Mouse (Mus musculus) kidney, postnatal 14 days (tissue): ENCODE data around the gene Kalrn.

Experiments
- DNase-seq: peaks from one replicate; pipeline ENCODE4 v3.0.0; 2022; ENCODE audit warnings: mixed read lengths

The Kalrn gene

DNA sequence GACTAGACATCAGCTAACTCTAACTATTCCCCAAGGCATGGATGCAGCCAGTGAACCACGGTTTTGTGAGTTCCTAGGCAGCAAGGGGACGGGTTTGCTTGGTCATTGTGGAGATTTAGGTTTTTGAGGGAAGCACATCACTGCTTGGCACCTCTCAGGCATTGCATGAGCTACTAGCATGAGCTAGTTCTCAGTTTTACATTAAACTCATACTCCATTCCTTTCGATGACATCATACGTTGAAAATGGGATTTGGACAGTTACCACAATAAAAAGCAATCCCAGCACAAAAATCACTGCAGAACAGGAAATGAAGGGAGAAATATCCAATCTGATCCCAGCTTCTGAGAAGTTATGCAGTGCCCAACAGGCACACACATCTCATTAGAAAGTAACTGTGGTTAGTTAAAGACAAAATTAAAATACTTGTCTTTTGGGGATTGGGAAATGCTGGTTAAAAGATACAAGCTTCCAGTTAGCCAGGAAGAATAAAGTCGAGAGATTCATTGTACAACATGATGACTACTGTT lies 23.8 kb downstream of the Kalrn start:
- DNase-seq = no peak

DNA sequence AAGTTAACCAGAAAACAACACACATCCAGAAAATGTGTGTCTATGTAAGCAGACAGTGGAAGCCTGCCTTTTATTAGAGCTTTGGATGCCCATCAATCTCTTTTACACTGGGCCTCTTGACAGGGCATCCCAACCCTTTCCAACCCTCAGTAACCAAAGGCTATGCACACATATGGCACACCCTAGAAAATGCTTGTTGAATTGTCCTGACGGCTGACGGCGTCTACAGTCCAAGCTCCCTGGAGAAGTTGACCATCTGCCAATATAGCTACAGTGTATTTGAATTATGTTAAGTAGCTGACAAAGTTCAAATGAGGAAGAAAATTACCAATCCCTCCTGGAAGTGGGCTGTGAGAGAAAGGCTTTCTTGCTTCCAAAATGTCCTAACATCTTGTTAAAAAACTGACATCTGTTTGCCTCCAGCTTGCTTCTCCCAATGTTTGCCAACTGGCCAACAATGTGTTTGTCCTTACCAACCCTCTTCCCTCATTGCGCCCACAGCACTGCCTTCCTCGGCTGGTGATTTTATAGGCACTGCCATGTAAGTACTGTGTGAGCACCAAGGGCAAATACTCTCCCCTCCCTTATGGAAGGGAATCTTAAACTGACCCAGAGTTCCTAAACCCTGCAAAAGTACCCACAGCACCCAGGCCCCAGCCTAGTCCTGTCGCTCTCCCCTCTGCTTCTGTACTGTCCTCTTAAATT lies 26.4 kb downstream of the Kalrn start:
- DNase-seq = no peak

DNA sequence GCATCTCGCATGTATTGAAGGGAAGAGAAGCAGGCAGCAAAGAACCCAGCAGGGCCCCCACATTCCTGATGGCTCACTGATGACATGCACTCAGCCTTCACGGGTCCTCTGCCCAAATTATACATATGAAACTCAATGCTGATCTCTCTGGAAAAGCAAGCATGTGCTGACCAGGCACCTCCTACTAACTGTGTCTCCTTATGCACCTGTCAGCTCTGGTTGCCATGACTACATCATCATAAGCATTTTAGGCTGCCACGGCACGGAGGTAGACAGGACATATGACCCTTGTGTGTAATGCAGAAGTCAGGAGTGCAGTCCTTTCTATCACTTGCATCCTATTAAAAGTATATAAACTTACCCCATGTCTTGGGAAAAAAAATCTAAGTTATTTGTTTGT lies 29.6 kb downstream of the Kalrn start:
- no peak for DNase-seq

DNA sequence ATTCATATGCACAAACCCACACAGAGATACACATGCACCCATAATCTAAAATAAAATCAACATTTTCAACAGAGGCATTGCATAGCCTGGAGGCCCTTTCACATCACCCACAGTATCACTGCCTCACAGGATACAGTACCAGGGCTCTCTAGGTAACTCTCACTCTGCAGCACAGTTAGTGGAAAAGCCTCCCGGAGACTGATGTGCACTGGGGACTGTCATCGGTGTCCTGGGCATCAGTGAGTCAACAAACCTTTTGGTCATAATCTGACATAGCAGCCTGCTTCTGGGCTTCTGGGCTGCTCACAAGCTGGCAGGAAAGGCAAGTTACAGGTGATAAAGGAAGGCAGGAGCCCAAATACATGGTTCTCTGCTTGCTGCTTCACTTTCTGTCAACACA lies 31.0 kb downstream of the Kalrn start:
- DNase-seq = no peak

DNA sequence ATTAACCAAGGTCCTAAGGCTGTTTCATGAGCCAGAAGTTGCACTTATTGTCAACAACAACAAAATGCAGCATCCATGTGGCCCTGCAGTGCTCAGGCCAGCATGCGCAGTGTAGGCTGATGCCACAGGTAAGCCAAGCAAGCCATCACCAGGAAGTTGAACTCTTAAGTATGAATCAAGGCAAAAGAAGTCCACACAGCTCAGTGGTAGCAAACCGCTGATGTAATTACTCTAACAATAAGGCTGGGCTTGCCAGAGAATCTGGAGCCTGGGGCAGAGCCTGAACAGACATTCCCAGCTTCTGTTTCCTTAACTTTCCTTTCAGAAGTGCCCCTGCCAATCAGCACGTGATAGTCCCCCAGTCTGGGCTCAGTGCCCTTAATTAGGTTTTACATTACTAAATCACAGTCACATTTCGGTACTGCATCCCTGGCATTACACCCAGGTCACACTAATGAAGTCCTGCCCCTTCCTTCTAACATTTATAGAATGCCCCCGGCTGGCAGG lies 34.6 kb downstream of the Kalrn start:
- no peak for DNase-seq

DNA sequence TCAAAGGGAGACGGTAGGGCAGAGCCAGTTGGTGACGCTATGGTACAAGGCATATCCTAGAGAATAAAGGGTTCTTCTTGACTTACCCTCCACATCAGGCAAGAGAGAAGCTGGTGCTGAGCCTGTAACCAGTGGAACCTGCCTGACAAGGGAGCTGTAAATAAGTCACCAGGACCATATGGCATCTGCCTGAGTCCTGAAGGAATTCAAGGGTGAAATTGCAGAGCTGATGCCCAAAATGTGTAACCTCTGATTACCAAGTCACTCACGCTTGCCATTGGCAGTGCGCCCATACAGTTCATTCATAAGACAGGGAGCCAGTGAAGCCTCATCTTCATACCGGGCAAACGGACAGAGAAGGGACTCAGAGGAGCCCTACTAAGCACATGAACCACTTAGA lies 37.0 kb downstream of the Kalrn start:
- DNase-seq = peak; percentile 73

DNA sequence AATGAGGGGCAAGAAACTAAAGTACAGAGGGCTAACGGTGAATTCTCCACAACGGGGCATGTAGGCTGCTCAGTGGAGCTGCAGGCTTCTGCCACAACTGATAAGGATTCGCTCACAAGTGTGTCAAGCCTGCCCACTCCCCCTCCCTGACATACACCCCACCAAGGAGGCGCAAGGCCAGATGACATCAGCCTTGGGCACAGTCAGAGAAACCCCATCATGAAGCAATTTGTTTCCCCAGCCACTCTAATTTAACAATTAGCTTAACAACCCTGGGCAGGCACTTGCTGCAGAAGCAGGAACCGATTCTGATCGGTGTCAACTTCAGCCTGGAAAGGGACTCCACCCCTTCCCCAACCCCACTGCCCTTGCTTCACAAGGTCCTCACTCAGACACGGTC lies 38.2 kb downstream of the Kalrn start:
- no peak for DNase-seq

DNA sequence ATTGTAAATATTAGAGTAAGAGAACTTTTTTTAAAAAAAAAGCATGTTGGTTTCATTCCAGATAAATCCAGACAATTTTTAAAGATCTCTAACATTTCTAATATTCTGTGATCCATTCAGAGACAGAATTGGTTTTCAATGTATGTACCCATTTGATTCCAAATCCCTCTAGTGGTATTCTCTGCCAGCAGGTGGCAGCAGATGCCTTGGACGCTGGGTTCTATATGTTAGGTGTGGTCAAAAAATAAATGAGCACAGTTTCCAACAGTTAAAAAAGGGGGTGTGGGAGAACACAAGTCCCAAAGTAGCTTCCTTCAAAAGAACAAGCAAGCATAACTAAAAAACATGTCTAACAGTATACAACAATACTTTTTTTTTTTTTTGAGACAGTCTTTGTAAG lies 41.8 kb downstream of the Kalrn start:
- peak; percentile 59 for DNase-seq

DNA sequence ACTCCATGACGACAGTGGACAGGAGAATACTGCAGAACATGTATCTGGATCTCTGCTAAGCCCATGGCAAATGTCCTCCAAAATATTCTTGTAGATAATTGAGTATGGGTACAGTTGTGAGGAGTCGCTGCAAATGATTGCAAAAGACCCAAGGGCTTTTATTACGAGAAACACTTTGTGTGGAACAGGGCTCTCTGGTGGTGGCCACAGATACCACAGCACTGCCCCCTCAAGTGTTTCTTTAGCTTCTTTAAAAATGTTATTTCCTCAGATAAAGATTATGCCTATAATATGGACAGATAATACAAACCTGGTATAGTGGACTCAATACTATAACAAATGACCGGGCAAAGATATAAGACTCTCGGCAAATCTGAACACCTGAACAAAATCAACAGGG lies 43.3 kb downstream of the Kalrn start:
- DNase-seq = no peak

DNA sequence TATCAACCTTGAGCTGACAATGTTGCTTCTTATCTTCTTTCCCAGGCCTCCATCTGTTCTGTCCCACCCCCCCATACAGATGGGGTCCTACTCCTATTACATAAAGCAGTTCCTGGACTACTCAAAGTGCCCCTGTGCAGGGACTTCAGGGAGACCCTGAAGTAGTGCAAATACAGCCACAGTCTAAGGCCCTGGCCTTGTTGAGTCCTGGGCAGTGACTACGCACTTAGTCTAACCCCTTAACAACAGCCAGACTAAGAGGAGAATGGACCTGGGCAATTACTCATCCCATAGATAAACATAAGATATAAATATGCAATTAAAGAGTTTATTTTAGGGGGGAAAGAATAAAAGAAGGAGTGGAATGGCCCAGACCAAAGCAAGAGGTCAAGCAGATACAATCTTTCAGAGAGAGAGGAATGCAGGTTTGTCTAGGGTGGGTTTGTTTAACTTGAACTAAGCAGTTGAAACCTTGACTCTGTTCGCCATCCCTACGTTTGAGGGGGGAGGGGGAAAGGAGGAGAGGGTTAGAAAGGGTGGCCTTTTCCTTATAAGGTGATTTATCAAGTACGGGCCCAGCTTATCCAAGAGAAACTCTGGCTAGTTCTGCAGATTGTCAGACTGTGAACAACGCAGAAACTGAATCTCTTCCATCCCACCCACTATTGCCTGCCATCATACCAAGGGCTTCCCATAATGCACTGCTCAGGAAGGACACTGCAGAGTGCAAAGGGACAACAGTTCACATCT lies 44.9 kb downstream of the Kalrn start:
- DNase-seq = no peak

DNA sequence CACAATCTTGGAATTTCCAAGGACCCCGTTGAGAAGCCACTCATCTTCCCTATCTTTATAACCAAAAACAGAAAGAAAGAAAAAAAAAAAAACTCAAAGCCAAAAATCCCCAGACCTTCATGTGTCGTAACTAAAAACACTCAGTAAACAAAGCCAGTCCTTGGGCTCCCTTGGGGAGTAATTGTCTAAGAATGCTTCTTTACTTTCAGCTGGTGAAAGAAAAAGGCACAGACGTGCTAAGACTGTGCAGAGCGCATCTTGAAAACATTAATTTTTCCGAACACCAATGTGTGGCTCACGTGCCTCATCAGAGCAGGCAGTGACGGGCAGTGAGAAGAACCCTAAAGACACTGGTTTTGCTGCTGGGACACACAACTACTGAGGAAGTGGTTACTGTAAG lies 47.0 kb downstream of the Kalrn start:
- no peak for DNase-seq

DNA sequence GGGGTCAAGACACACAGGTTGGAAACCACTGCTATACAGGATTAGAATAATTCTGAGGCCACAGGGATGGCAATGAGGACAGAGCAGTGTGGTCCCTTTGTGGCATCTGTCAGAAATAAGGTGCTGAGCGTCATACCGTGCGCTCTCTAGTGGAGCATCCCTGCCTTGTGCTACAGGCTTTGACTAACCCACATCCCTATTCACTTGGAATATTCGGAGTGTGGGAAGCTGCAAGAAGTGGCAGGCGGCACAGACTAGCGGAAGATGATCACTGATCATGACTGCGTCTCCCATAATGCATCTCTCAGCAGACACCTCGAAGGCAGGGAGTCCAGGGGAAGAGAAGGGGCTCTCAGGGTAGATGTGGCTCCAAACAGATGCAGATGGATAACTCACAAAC lies 47.5 kb downstream of the Kalrn start:
- no peak for DNase-seq

DNA sequence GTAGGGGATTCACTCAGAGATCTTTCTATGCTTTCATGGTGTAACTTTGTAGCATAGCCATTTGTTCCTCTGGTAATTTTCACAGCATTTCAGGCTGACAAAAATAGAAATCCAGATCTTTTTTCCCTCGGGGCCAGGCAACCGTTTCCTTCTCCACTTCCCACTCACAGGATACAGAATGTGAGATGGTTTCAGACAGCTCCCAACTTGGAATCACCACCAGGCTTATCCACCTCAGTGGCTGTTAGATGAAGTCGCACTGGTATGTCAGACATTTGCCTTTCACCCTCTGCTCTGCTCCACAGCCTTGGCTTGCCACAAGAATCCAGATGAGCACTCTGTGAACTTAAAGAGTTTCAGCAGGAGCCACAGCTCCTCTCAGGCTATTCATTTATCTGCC lies 48.1 kb downstream of the Kalrn start:
- DNase-seq = no peak

DNA sequence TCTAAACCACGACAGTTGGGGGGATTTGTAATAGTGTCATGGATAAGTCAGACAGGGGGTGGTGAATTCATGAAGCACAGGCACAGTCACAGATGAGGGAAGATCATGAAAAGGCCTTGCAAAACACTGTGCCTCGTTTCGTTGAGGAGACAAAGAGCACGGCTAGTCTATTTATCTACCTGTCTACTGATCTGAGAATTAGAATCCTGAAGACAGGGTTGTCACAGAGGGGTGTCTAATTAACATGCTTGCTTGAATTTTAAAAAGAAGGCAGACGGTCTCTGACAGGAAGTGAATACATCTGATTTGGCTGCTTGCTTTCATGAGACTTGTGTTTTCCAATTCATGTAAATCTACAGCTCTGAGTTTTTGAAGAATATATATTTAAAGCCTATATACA lies 52.3 kb downstream of the Kalrn start:
- DNase-seq = no peak

DNA sequence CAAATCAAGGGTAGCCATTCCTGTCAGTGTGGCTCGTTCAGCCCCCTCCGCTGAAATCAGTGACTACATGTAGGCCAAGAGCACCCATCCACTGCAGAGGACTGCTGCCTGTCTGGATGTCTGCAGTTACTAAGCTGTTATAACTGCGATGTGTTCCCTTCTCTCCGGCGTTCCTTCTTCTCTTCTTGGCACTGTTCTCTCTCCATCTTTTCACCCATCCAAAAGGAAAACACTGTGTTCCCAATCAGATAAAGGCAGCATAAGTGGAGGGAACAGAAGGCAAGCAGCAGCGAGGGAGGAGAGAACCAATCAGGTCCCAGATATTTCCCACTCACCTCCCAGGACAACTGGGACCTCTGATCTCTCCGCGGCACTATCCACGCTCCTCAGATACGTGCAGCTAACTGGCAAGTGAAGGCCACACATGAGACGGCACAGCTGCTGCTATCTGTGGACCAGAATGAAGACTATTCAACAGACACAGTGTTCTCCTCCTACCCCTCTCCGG lies 56.4 kb downstream of the Kalrn start:
- DNase-seq = no peak

DNA sequence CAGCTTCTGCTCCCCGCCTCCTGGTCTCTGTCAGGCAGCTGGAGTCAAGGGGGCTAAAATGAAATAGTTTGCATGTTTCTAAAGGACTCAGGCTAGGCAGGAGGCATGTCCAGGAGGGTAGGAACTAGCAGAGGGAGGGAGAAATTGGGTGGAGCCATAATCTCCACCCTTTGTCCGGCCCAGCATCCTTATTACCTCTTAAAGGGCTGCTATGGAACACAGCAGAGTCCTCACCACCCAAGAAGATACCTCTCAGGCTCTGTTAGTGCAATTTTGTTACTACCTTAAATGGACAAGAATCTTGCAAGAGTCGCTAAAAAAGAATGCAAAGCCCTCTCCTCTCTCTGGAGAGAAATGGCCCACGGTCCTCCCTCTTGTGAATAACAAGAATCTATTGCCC lies 57.8 kb downstream of the Kalrn start:
- no peak for DNase-seq

DNA sequence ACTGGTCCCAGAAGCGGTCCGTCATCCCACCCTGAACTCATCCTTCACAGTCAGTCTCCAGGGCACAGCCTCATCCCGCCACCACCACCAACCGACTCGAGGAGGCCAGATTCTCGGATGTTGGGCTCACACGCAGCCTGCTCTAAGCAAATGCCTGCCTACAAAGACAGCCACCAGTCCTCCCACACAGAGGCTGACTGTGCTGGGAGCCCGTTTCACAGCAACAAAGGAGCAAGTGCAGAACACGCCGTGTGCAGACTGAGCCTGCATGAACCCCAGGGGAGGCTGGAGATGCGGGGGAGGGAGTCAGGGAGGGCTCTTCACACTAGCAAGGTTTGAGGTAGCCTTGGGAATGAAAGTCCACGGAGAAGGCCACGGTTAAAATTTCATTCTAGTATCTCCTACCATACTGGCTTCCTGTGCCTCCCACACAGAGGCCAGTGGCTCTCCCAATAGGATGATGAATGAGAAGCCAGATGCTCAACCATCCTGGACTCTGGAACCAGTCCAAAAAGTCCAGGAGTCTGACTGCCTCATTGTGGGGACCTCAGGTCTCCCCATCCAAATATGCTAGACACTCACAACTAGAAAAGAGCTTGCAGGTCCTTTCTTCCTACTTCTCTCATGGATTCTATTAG lies 59.3 kb downstream of the Kalrn start:
- no peak for DNase-seq

DNA sequence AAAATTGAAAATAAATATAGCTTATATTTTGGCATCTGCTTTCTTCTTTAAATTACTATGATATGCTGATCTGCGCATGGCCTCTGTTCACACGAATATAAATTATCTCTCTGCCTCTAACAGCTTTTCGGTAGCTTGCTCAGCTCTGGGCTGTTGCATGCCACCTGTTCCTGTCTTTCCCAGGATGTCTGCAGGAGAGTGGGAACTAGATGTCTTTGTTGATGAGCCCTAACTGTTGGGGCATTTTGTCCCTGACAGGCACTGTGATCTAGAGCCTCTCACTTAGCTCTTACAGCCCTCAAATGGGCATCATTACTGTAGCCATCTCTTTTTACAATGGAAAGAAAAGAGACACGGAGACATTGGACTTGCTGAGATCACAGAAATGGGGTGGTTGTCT lies 61.0 kb downstream of the Kalrn start:
- no peak for DNase-seq

DNA sequence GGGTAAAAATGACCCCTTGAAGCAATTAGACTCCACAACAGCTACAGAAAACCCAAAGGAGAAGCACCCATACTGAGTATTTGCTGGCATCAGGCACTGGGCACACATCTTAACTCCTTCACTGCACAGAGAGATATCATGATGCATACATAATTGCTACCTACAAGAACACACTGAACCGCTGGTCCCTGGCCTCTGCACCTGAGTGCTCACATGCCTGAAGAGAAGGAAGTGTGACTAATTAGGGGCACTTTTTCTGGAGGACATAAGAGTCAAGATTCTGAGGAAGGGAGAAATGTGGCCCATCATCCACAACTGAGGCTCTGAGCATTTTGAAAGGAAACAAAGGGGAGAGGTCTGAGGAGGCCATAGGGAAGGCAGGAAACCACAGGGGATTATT lies 65.2 kb downstream of the Kalrn start:
- no peak for DNase-seq

DNA sequence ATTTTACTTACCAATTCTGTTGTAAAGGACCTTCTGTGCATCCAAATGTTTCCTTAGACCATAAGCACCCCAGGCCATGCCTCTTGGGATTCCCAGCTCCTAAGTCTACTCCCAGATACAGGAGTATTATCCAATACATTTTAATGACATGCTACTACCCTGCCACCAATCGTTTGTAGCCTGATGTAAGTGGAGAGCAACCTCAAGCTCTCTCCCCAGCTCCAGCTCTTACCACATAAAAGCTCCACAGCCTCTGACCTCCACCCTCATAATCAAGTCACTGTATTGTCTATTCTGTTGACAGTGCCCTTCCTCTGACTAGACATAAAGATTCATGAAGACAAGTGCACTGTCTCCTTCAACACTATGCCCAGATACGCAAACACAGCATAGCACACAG lies 67.3 kb downstream of the Kalrn start:
- no peak for DNase-seq

DNA sequence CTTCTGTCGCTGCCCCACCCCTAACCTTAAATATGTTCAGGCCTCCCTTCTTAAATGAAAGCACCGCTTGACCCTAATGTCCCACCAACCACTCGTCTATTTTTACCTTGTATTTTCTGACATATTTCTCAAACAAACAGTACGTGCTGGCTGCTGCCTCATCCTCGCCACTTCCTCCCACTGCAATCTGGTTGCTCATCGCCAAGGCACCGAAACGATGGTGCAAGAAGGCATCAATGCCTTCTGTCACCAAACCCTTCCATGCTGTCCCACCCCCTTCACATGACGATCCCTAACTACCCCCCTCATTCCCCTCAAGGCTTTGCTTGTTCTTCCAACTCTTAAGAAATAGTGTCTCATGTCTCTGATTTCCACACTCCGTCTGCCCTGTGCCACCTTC lies 69.1 kb downstream of the Kalrn start:
- no peak for DNase-seq

DNA sequence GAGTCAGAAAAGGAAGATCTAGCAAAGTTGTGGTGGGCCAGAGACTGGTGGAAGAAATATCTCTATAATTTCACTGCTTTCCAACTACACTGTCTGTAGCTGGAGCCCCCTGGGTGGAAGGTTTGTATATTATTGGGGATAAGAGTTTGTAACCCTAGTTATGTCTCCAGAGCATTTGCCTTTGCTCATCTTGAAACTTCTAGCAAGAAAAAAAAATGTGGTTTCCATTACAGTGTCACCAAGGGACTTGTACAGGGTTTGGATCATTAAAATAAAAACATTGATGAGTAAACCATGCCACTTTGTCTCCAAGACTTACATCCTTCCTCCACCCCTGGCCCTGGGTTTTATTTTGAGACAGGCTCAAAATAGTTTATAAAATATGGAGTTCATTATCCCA lies 71.2 kb downstream of the Kalrn start:
- DNase-seq = no peak

DNA sequence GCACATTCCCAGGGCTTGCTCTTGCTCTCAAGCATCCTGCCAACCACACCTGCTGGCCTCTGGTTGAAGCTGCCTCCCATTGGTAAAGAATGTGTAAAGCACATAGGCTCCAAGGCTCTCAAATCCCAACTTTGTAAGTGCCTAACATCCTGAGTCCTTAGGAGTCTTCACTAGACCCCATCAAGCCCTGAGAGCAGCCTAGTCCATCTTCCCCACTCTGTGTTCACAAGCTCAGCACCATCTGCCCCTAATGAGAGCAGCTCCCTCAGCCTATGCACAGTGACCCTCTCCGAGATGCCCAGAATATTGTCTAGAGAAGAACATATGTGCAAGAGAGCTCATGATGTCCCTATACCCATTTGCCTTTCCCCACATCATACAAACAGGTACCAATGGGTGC lies 78.6 kb downstream of the Kalrn start:
- no peak for DNase-seq

DNA sequence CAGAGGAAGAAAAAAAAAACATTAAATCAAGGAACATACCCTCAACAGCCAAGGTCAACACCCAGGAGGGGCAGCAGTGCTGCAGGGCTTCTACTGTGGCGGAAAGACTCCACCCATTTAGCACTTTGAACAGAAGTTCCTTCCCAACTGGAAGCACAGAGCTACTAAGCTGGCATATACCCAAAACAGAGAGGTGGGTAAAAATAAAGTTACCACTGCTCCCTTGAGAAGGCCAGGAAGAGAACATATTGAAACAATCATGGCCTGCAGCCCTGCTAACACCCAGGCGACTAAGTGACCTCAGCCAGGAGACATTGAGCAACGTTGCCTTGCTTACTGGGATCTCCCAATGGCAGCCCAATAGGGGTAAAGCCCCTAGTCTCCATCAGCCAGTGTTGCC lies 79.4 kb downstream of the Kalrn start:
- peak; percentile 73 for DNase-seq
